Mouse (Mus musculus) hindbrain, postnatal 0 days (tissue): ENCODE results near the gene Mpnd. TPM values are rescaled to one million over a fixed set of nuclear protein-coding genes. Genes with fewer than 3 reads are reported as not detected.

Experiments
- ATAC-seq: fragments of 200-750 bp; cut with Nextera tagmentation; 2 replicates; pipeline ENCODE4 v1.8.0; 2017; ENCODE audit warnings: mild to moderate bottlenecking, moderate TSS enrichment, moderate library complexity
- DNase-seq: peaks from one replicate; pipeline ENCODE4 v3.0.0-alpha.2; 2015; ENCODE audit warnings: low spot score
- H3K27ac ChIP-seq: fragments of 300-500 bp; sonication (generic); 2 replicates; pipeline ENCODE4 v1.5.1; 2014; ENCODE audit warnings: mild to moderate bottlenecking
- H3K27me3 ChIP-seq: fragments of 300-500 bp; sonication (generic); 2 replicates; pipeline ENCODE4 v1.6.1; 2014; ENCODE audit warnings: low read length, mixed read lengths; ENCODE audit not compliant: insufficient read depth
- H3K36me3 ChIP-seq: fragments of 300-500 bp; sonication (generic); 2 replicates; pipeline ENCODE4 v1.6.1; 2014; ENCODE audit warnings: low read length, mixed read lengths; ENCODE audit not compliant: insufficient read depth
- H3K4me1 ChIP-seq: fragments of 300-500 bp; sonication (generic); 2 replicates; pipeline ENCODE4 v1.6.1; 2014; ENCODE audit warnings: antibody characterized with exemption, low read length, mixed read lengths; ENCODE audit not compliant: insufficient read depth
- H3K4me2 ChIP-seq: fragments of 300-500 bp; sonication (generic); 2 replicates; pipeline ENCODE4 v1.6.1; 2014; ENCODE audit warnings: low read depth, mild to moderate bottlenecking, low read length, moderate library complexity, mixed read lengths
- H3K4me3 ChIP-seq: fragments of 300-500 bp; sonication (generic); 2 replicates; pipeline ENCODE4 v1.5.1; 2014; ENCODE audit warnings: low read length
- H3K9ac ChIP-seq: fragments of 300-500 bp; sonication (generic); replicated peaks from 2 replicates; pipeline ENCODE4 v1.6.1; 2014; ENCODE audit warnings: mild to moderate bottlenecking, low read length, moderate library complexity, mixed read lengths
- H3K9me3 ChIP-seq: fragments of 300-500 bp; sonication (generic); 2 replicates; pipeline ENCODE4 v1.6.1; 2016; ENCODE audit warnings: low read length, mixed read lengths
- CTCF ChIP-seq: IDR thresholded peaks from 2 replicates; pipeline ENCODE4 v1.5.1; 2016; ENCODE audit warnings: antibody characterized with exemption, control low read depth, low read depth
- WGBS: fragments of 180-500 bp; shearing (Covaris S2); extraction: QIAGEN DNeasy Blood & Tissue Kit; methylation state at CpG from one replicate; pipeline ENCODE4 v1.1.7; 2014; 5-methylcytosine and 5-hydroxymethylcytosine counted together
- polyA plus RNA-seq: library from polyadenylated mRNA; unstranded; fragments of >200 nt; fragmentation: Nextera tagmentation; extraction: Ambion mirVana; gene quantifications from 2 replicates; pipeline ENCODE4 v1.2.1, GENCODE M21; 2015
- total RNA-seq: library from RNA; depleted of rRNA; stranded (reverse); fragments of >200 nt; gene quantifications from 2 replicates; pipeline ENCODE4 v1.2.3, GENCODE M21; 2014

Gene Mpnd
- total and polyA plus RNA-seq, 2 experiments from 2014 or later, result 107 to 186 TPM

- no peak for DNase-seq
- 64% methylated on average over 14 of the region's 14 CpGs for WGBS
Observed at GRCm38 (mm10) chr17:56010255-56010654, 4.7 kb downstream of the Mpnd start.

GRCm38 (mm10) chr17:56010681-56011080, 5.2 kb downstream of the Mpnd start:
- peak; percentile 64 for DNase-seq

More at GRCm38 (mm10) chr17:56010255-56010654, 4.7 kb downstream of the Mpnd start:
- no peak for ATAC-seq
- TF ChIP-seq CTCF, result no peak
- Histone ChIP-seq H3K4me1 (peaks cover 14% of the 10 kb centered on the region), H3K9me3 (no peaks in the 10 kb centered on the region), H3K27me3 (no peaks in the 10 kb centered on the region), H3K27ac (0 out of 2 replicates have a peak overlapping the region, but pooled peaks have one; percentile 92), H3K36me3 (peaks cover 22% of the 10 kb centered on the region), H3K4me2 (peak overlapping the region; percentile 99), H3K9ac (peak overlapping the region; percentile 79; the same call in 1 of the 2 replicates), H3K4me3 (peak overlapping the region; percentile 81)

GRCm38 (mm10) chr17:56011441-56011840, 5.9 kb downstream of the Mpnd start:
- no peak for DNase-seq
- no peak overlapping the region for H3K4me2 ChIP-seq
- no peak overlapping the region for H3K27ac ChIP-seq
- no peaks in the 10 kb centered on the region for H3K9me3 ChIP-seq
- peaks cover 14% of the 10 kb centered on the region for H3K4me1 ChIP-seq
- H3K4me3 ChIP-seq, result no peak overlapping the region
- ATAC-seq, result no peak
- TF ChIP-seq CTCF, result no peak
- peaks cover 34% of the 10 kb centered on the region for H3K36me3 ChIP-seq
- 74% methylated on average over 7 of the region's 7 CpGs for WGBS
- no peak overlapping the region for H3K9ac ChIP-seq
- H3K27me3 ChIP-seq, result no peaks in the 10 kb centered on the region

More at GRCm38 (mm10) chr17:56010681-56011080, 5.2 kb downstream of the Mpnd start:
- Histone ChIP-seq H3K9ac (peak overlapping the region; percentile 79; the same call in 1 of the 2 replicates), H3K9me3 (no peaks in the 10 kb centered on the region), H3K36me3 (peaks cover 26% of the 10 kb centered on the region), H3K4me1 (peaks cover 14% of the 10 kb centered on the region), H3K4me3 (0 out of 2 replicates have a peak overlapping the region, but pooled peaks have one; percentile 6), H3K4me2 (peak overlapping the region; percentile 99), H3K27me3 (no peaks in the 10 kb centered on the region), H3K27ac (no peak overlapping the region; the same call in 1 of the 2 replicates)
- ATAC-seq, result no peak
- peak; percentile 95 for TF ChIP-seq CTCF
- 9% methylated on average over 9 of the region's 9 CpGs for WGBS

- Histone ChIP-seq H3K9ac (no peak overlapping the region), H3K27me3 (no peaks in the 10 kb centered on the region), H3K36me3 (peaks cover 62% of the 10 kb centered on the region), H3K4me1 (peaks cover 8% of the 10 kb centered on the region), H3K9me3 (no peaks in the 10 kb centered on the region), H3K4me2 (no peak overlapping the region), H3K4me3 (no peak overlapping the region), H3K27ac (no peak overlapping the region)
- DNase-seq (no peak), ATAC-seq (no peak)
- WGBS, result 92% methylated on average over 9 of the region's 9 CpGs
- no peak for TF ChIP-seq CTCF
Observed at GRCm38 (mm10) chr17:56015293-56015692, 9.8 kb downstream of the Mpnd start.

GRCm38 (mm10) chr17:56016382-56016781, 10.9 kb downstream of the Mpnd start:
- Histone ChIP-seq H3K9ac (no peak overlapping the region), H3K4me2 (no peak overlapping the region), H3K27me3 (no peaks in the 10 kb centered on the region), H3K9me3 (no peaks in the 10 kb centered on the region), H3K27ac (no peak overlapping the region), H3K36me3 (peaks cover 59% of the 10 kb centered on the region), H3K4me1 (no peaks in the 10 kb centered on the region; the same call in 1 of the 2 replicates), H3K4me3 (no peak overlapping the region)
- no peak for TF ChIP-seq CTCF
- DNase-seq, result no peak
- no peak for ATAC-seq
- WGBS, result 88% methylated on average over 8 of the region's 8 CpGs

GRCm38 (mm10) chr17:56016793-56017785, 11.6 kb downstream of the Mpnd start:
- no peak for TF ChIP-seq CTCF
- Histone ChIP-seq H3K9ac (no peak overlapping the region), H3K4me3 (no peak overlapping the region), H3K4me2 (no peak overlapping the region), H3K4me1 (peaks cover 3% of the 10 kb centered on the region; the same call in 1 of the 2 replicates), H3K36me3 (peaks cover 52% of the 10 kb centered on the region), H3K27me3 (no peaks in the 10 kb centered on the region), H3K9me3 (no peaks in the 10 kb centered on the region), H3K27ac (peak overlapping the region; percentile 64; the same call in 1 of the 2 replicates)
- 75% methylated on average over 15 of the region's 15 CpGs for WGBS
- ATAC-seq, result no peak
- no peak for DNase-seq
